Mouse (Mus musculus) heart, postnatal 0 days (tissue): ENCODE measurements around the gene Myo18b.

Source experiments
- CTCF ChIP-seq: IDR thresholded peaks from 2 replicates; pipeline ENCODE4 v1.5.1; 2016; ENCODE audit warnings: antibody characterized with exemption, control low read depth, low read depth
- EP300 ChIP-seq: IDR thresholded peaks from 2 replicates; pipeline ENCODE4 v1.6.1; 2016; ENCODE audit warnings: antibody characterized with exemption, low read depth

GRCm38 (mm10) chr5:112834896-112835295, 61.3 kb downstream of the Myo18b start:
- TF ChIP-seq CTCF: no peak
- TF ChIP-seq EP300: no peak
